Mouse (Mus musculus): ENCODE measurements around the gene Prss21. TPM values are rescaled to one million over a fixed set of nuclear protein-coding genes. Genes with fewer than 3 reads are reported as not detected.
"Not testable (repeated sequence)": the region's sequence is repeated elsewhere in the genome, so short reads cannot be mapped to it uniquely, and the experiment has no call there.

The Prss21 gene
- polyA plus RNA-seq, 1 experiment, result not detected

GRCm38 (mm10) chr17:23857193-23857592, 10.7 kb upstream of the Prss21 start:
- Histone ChIP-seq H3K4me3 (replicated peaks) (no peak overlapping the region), H3K36me3 (replicated peaks; ENCODE audit: low read length) (no peaks in the 10 kb centered on the region), H3K27me3 (replicated peaks) (peaks cover 31% of the 10 kb centered on the region), H3K9me3 (no peaks in the 10 kb centered on the region), H3K4me1 (peaks cover 5% of the 10 kb centered on the region; the same call in 1 of the 2 replicates)
- TF ChIP-seq FLI1 (IDR thresholded peaks at IDR 0.05; ENCODE audit: low read length) (no peak), GATA1 (IDR thresholded peaks at IDR 0.05; ENCODE audit: borderline replicate concordance, low read length) (no peak)

- H3K4me3 ChIP-seq (replicated peaks), result no peak overlapping the region
- 0 out of 2 replicates have a peak, but pooled peaks cover under 1% of the 10 kb centered on the region for H3K9me3 ChIP-seq
- peaks cover 32% of the 10 kb centered on the region for H3K27me3 ChIP-seq (replicated peaks)
- no peaks in the 10 kb centered on the region for H3K36me3 ChIP-seq (replicated peaks; ENCODE audit: low read length)
- TF ChIP-seq FLI1 (IDR thresholded peaks at IDR 0.05; ENCODE audit: low read length) (no peak), GATA1 (IDR thresholded peaks at IDR 0.05; ENCODE audit: borderline replicate concordance, low read length) (no peak)
- peaks cover 5% of the 10 kb centered on the region; the same call in 1 of the 2 replicates for H3K4me1 ChIP-seq
These were observed 9.9 kb upstream of the Prss21 start for GRCm38 (mm10) chr17:23857913-23858312.

GRCm38 (mm10) chr17:23862926-23863325, 4.9 kb upstream of the Prss21 start:
- H3K4me1 ChIP-seq, result no peaks in the 10 kb centered on the region
- TF ChIP-seq FLI1 (IDR thresholded peaks at IDR 0.05; ENCODE audit: low read length), result no peak
- no peak for TF ChIP-seq GATA1 (IDR thresholded peaks at IDR 0.05; ENCODE audit: borderline replicate concordance, low read length)
- no peaks in the 10 kb centered on the region for H3K36me3 ChIP-seq (replicated peaks; ENCODE audit: low read length)
- no peak overlapping the region for H3K4me3 ChIP-seq (replicated peaks)
- peaks cover 18% of the 10 kb centered on the region for H3K9me3 ChIP-seq
- H3K27me3 ChIP-seq (replicated peaks), result peaks cover 28% of the 10 kb centered on the region

- Histone ChIP-seq H3K27me3 (replicated peaks) (peaks cover 26% of the 10 kb centered on the region), H3K4me1 (no peaks in the 10 kb centered on the region), H3K4me3 (replicated peaks) (no peak overlapping the region), H3K36me3 (replicated peaks; ENCODE audit: low read length) (no peaks in the 10 kb centered on the region), H3K9me3 (peaks cover 15% of the 10 kb centered on the region)
- TF ChIP-seq GATA1 (IDR thresholded peaks at IDR 0.05; ENCODE audit: borderline replicate concordance, low read length), result no peak
- TF ChIP-seq FLI1 (IDR thresholded peaks at IDR 0.05; ENCODE audit: low read length), result no peak
These were observed 657 bp downstream of the Prss21 start for GRCm38 (mm10) chr17:23868513-23868912.

GRCm38 (mm10) chr17:23873884-23874856, 6.3 kb downstream of the Prss21 start:
- H3K4me3 ChIP-seq (replicated peaks), result no peak overlapping the region
- H3K4me1 ChIP-seq, result 0 out of 2 replicates have a peak, but pooled peaks cover 4% of the 10 kb centered on the region
- no peaks in the 10 kb centered on the region for H3K36me3 ChIP-seq (replicated peaks; ENCODE audit: low read length)
- peaks cover 21% of the 10 kb centered on the region for H3K27me3 ChIP-seq (replicated peaks)
- H3K9me3 ChIP-seq, result peaks cover 3% of the 10 kb centered on the region; the same call in 1 of the 2 replicates
- no peak for TF ChIP-seq GATA1 (IDR thresholded peaks at IDR 0.05; ENCODE audit: borderline replicate concordance, low read length)
- no peak for TF ChIP-seq FLI1 (IDR thresholded peaks at IDR 0.05; ENCODE audit: low read length)

GRCm38 (mm10) chr17:23876741-23877140, 8.9 kb downstream of the Prss21 start:
- Histone ChIP-seq H3K4me1 (0 out of 2 replicates have a peak, but pooled peaks cover 4% of the 10 kb centered on the region), H3K36me3 (replicated peaks; ENCODE audit: low read length) (no peaks in the 10 kb centered on the region), H3K27me3 (replicated peaks) (peaks cover 13% of the 10 kb centered on the region), H3K9me3 (no peaks in the 10 kb centered on the region), H3K4me3 (replicated peaks) (no peak overlapping the region)
- TF ChIP-seq FLI1 (IDR thresholded peaks at IDR 0.05; ENCODE audit: low read length), result no peak
- TF ChIP-seq GATA1 (IDR thresholded peaks at IDR 0.05; ENCODE audit: borderline replicate concordance, low read length), result no peak

GRCm38 (mm10) chr17:23877166-23877565, 9.3 kb downstream of the Prss21 start:
- H3K4me1 ChIP-seq, result 0 out of 2 replicates have a peak, but pooled peaks cover 4% of the 10 kb centered on the region
- H3K27me3 ChIP-seq (replicated peaks), result peaks cover 9% of the 10 kb centered on the region
- TF ChIP-seq GATA1 (IDR thresholded peaks at IDR 0.05; ENCODE audit: borderline replicate concordance, low read length), result no peak
- no peak for TF ChIP-seq FLI1 (IDR thresholded peaks at IDR 0.05; ENCODE audit: low read length)
- H3K4me3 ChIP-seq (replicated peaks), result no peak overlapping the region
- H3K36me3 ChIP-seq (replicated peaks; ENCODE audit: low read length), result no peaks in the 10 kb centered on the region
- no peaks in the 10 kb centered on the region for H3K9me3 ChIP-seq

- not testable (repeated sequence) for H3K4me3 ChIP-seq (replicated peaks); H3K4me1 ChIP-seq; H3K27me3 ChIP-seq (replicated peaks); H3K36me3 ChIP-seq (replicated peaks; ENCODE audit: low read length); H3K9me3 ChIP-seq
These were observed 12.7 kb downstream of the Prss21 start, which contains the start of the genes Dcpp1 and Dcpp2 for GRCm38 (mm10) chr17:23880576-23880975. Dcpp1 (plus strand) TSS chr17:23880876. Dcpp2 (plus strand) TSS chr17:23880880.

GRCm38 (mm10) chr17:23917158-23917557, 49.3 kb downstream of the Prss21 start, which contains the start of gene Dcpp3:
Dcpp3 (plus strand) TSS chr17:23917458.
- H3K4me3 ChIP-seq (replicated peaks), result not testable (repeated sequence)

More at GRCm38 (mm10) chr17:23917158-23917557, 49.3 kb downstream of the Prss21 start, which contains the start of gene Dcpp3:
- not testable (repeated sequence) for H3K27me3 ChIP-seq (replicated peaks); H3K9me3 ChIP-seq; H3K4me1 ChIP-seq; H3K36me3 ChIP-seq (replicated peaks; ENCODE audit: low read length)

Other genes starting within 250 kb of the Prss21 start
- gene Mmp25, start 222.8 kb upstream of the Prss21 start, polyA plus RNA-seq (2012; ENCODE audit: insufficient read depth, low replicate concordance), result not detected in 2 replicates
- gene Bicdl2, start 207.6 kb upstream of the Prss21 start, polyA plus RNA-seq (2012; ENCODE audit: insufficient read depth, low replicate concordance), result not detected in 2 replicates
- 263 and 516 TPM in 2 replicates for gene Hcfc1r1, start 194.5 kb upstream of the Prss21 start, polyA plus RNA-seq (2012; ENCODE audit: insufficient read depth, low replicate concordance)
- 67.3 and 89.9 TPM in 2 replicates for gene Thoc6, start 194.2 kb upstream of the Prss21 start, polyA plus RNA-seq (2012; ENCODE audit: insufficient read depth, low replicate concordance)
- gene Tnfrsf12a, start 190.6 kb upstream of the Prss21 start, polyA plus RNA-seq (2012; ENCODE audit: insufficient read depth, low replicate concordance), result 3.1 TPM in 1 of 2 replicates, not detected in the other
- 0.48 TPM in 1 of 2 replicates, not detected in the other for gene Cldn6, start 188.8 kb upstream of the Prss21 start, polyA plus RNA-seq (2012; ENCODE audit: insufficient read depth, low replicate concordance)
- gene Cldn9, start 184.0 kb upstream of the Prss21 start, polyA plus RNA-seq (2012; ENCODE audit: insufficient read depth, low replicate concordance), result not detected in 2 replicates
- 0.22 TPM in 1 of 2 replicates, not detected in the other for gene 1520401A03Rik, start 145.3 kb upstream of the Prss21 start, polyA plus RNA-seq (2012; ENCODE audit: insufficient read depth, low replicate concordance)
- 43.9 and 71.2 TPM in 2 replicates for gene Pkmyt1, start 141.7 kb upstream of the Prss21 start, polyA plus RNA-seq (2012; ENCODE audit: insufficient read depth, low replicate concordance)
- 1.7 TPM in 1 of 2 replicates, not detected in the other for gene Paqr4, start 127.2 kb upstream of the Prss21 start, polyA plus RNA-seq (2012; ENCODE audit: insufficient read depth, low replicate concordance)
- not detected in 2 replicates for gene Kremen2, start 122.2 kb upstream of the Prss21 start, polyA plus RNA-seq (2012; ENCODE audit: insufficient read depth, low replicate concordance)
- 6.0 and 53.7 TPM in 2 replicates for gene Flywch1, start 96.5 kb upstream of the Prss21 start, polyA plus RNA-seq (2012; ENCODE audit: insufficient read depth, low replicate concordance)
- gene Flywch2, start 82.0 kb upstream of the Prss21 start, polyA plus RNA-seq (2012; ENCODE audit: insufficient read depth, low replicate concordance), result 17.2 and 29.2 TPM in 2 replicates
- 117 and 357 TPM in 2 replicates for gene Srrm2, start 77.5 kb upstream of the Prss21 start, polyA plus RNA-seq (2012; ENCODE audit: insufficient read depth, low replicate concordance)
- gene Elob, start 38.9 kb upstream of the Prss21 start, polyA plus RNA-seq (2012; ENCODE audit: insufficient read depth, low replicate concordance), result 484 and 719 TPM in 2 replicates
- not detected in 2 replicates for gene Prss33, start 32.0 kb upstream of the Prss21 start, polyA plus RNA-seq (2012; ENCODE audit: insufficient read depth, low replicate concordance)
- not detected in 2 replicates for gene Prss32, start 24.2 kb upstream of the Prss21 start, polyA plus RNA-seq (2012; ENCODE audit: insufficient read depth, low replicate concordance)
- gene Prss41, start 23.9 kb upstream of the Prss21 start, polyA plus RNA-seq (2012; ENCODE audit: insufficient read depth, low replicate concordance), result 0.28 TPM in 1 of 2 replicates, not detected in the other
- gene Dcpp1, start 12.8 kb downstream of the Prss21 start, polyA plus RNA-seq (2012; ENCODE audit: insufficient read depth, low replicate concordance), result not detected in 2 replicates
- not detected in 2 replicates for gene Dcpp2, start 12.8 kb downstream of the Prss21 start, polyA plus RNA-seq (2012; ENCODE audit: insufficient read depth, low replicate concordance)
- gene Dcpp3, start 49.4 kb downstream of the Prss21 start, polyA plus RNA-seq (2012; ENCODE audit: insufficient read depth, low replicate concordance), result not detected in 2 replicates
- not detected in 2 replicates for gene Sbp, start 73.6 kb downstream of the Prss21 start, polyA plus RNA-seq (2012; ENCODE audit: insufficient read depth, low replicate concordance)
- gene Sbpl, start 87.2 kb downstream of the Prss21 start, polyA plus RNA-seq (2012; ENCODE audit: insufficient read depth, low replicate concordance), result not detected in 2 replicates
- 0.09 TPM in 1 of 2 replicates, not detected in the other for gene Prss30, start 112.5 kb downstream of the Prss21 start, polyA plus RNA-seq (2012; ENCODE audit: insufficient read depth, low replicate concordance)
- 2.3 and 9.3 TPM in 2 replicates for gene Prss22, start 130.0 kb downstream of the Prss21 start, polyA plus RNA-seq (2012; ENCODE audit: insufficient read depth, low replicate concordance)
- not detected in 2 replicates for gene Prss27, start 170.1 kb downstream of the Prss21 start, polyA plus RNA-seq (2012; ENCODE audit: insufficient read depth, low replicate concordance)
- gene Kctd5, start 205.4 kb downstream of the Prss21 start, polyA plus RNA-seq (2012; ENCODE audit: insufficient read depth, low replicate concordance), result 5.6 and 38.5 TPM in 2 replicates